Mouse (Mus musculus) liver, embryonic 14.5 days (tissue): ENCODE results near the gene Slc22a14. TPM values are rescaled to one million over a fixed set of nuclear protein-coding genes. Genes with fewer than 3 reads are reported as not detected.

Experiments
- ATAC-seq: fragments of 200-750 bp; cut with Nextera tagmentation; 2 replicates; pipeline ENCODE4 v1.8.0; 2017; ENCODE audit warnings: moderate number of reproducible peaks, mild to moderate bottlenecking, moderate library complexity; ENCODE audit not compliant: insufficient read depth
- DNase-seq, 3 experiments: peaks; one replicate each; pipeline ENCODE4 v3.0.0-alpha.2; 2012 to 2013; ENCODE audit warnings: low read depth in 3 of 3, low spot score in 3 of 3
- H3K27ac ChIP-seq: fragments of 300-500 bp; sonication (generic); 2 replicates; pipeline ENCODE4 v1.5.1; 2014; ENCODE audit warnings: moderate library complexity, mild to moderate bottlenecking, control low read depth, inconsistent platforms
- H3K27me3 ChIP-seq: fragments of 300-500 bp; sonication (generic); 2 replicates; pipeline ENCODE4 v1.6.1; 2014; ENCODE audit warnings: mild to moderate bottlenecking, low read length, moderate library complexity; ENCODE audit not compliant: control insufficient read depth, insufficient read depth
- H3K36me3 ChIP-seq: fragments of 300-500 bp; sonication (generic); replicated peaks from 2 replicates; pipeline ENCODE4 v1.6.1; 2014; ENCODE audit warnings: low read depth; ENCODE audit not compliant: control insufficient read depth, insufficient read depth
- H3K4me1 ChIP-seq, 2 experiments: fragments of 200-500 bp in 1 of 2; fragments of 300-500 bp in 1 of 2; sonication (generic) in 1 of 2; replicated peaks; 2 replicates each; pipeline ENCODE4 v1.6.1; 2012 to 2014; ENCODE audit warnings: antibody characterized with exemption in 1 of 2, inconsistent platforms in 1 of 2, low read length in 1 of 2; ENCODE audit not compliant: control insufficient read depth in 2 of 2, insufficient read depth in 2 of 2
- H3K4me2 ChIP-seq: fragments of 300-500 bp; sonication (generic); 2 replicates; pipeline ENCODE4 v1.6.1; 2014; ENCODE audit warnings: low read depth, mild to moderate bottlenecking, control low read depth, moderate library complexity
- H3K4me3 ChIP-seq, 2 experiments: fragments of 200-500 bp in 1 of 2; fragments of 300-500 bp in 1 of 2; sonication (generic) in 1 of 2; 2 replicates each; pipeline ENCODE4 v1.5.1; 2012 to 2014; ENCODE audit warnings: low read depth in 2 of 2, low read length in 2 of 2, mild to moderate bottlenecking in 2 of 2, control low read depth in 1 of 2, inconsistent platforms in 1 of 2, moderate library complexity in 1 of 2; ENCODE audit not compliant: insufficient read depth in 1 of 2
- H3K9ac ChIP-seq: fragments of 300-500 bp; sonication (generic); replicated peaks from 2 replicates; pipeline ENCODE4 v1.6.1; 2014; ENCODE audit warnings: mild to moderate bottlenecking, control low read depth, moderate library complexity
- H3K9me3 ChIP-seq: fragments of 300-500 bp; sonication (generic); 2 replicates; pipeline ENCODE4 v1.6.1; 2016; ENCODE audit warnings: low read length, mixed read lengths; ENCODE audit not compliant: control insufficient read depth
- CTCF ChIP-seq: IDR thresholded peaks from 2 replicates; pipeline ENCODE4 v1.5.1; 2016; ENCODE audit warnings: antibody characterized with exemption, low read depth, control low read depth
- EP300 ChIP-seq: IDR thresholded peaks from 2 replicates; pipeline ENCODE4 v1.6.1; 2016; ENCODE audit warnings: antibody characterized with exemption, low read depth
- WGBS: fragments of 180-500 bp; shearing (Covaris S2); extraction: QIAGEN DNeasy Blood & Tissue Kit; methylation state at CpG from one replicate; pipeline ENCODE4 v1.1.7; 2014; ENCODE audit not compliant: insufficient replicate concordance; 5-methylcytosine and 5-hydroxymethylcytosine counted together
- polyA plus RNA-seq, 2 experiments: library from polyadenylated mRNA; depleted of rRNA in 1 of 2; stranded (reverse) in 1 of 2; unstranded in 1 of 2; fragments of >200 nt; fragmentation: Nextera tagmentation in 1 of 2; extraction: Ambion mirVana in 1 of 2; gene quantifications; 2 replicates each; pipeline versions ENCODE4 v1.2.1 to v1.2.3; 2012 to 2014

Slc22a14 gene
- polyA plus RNA-seq, 2 experiments = not detected

DNA sequence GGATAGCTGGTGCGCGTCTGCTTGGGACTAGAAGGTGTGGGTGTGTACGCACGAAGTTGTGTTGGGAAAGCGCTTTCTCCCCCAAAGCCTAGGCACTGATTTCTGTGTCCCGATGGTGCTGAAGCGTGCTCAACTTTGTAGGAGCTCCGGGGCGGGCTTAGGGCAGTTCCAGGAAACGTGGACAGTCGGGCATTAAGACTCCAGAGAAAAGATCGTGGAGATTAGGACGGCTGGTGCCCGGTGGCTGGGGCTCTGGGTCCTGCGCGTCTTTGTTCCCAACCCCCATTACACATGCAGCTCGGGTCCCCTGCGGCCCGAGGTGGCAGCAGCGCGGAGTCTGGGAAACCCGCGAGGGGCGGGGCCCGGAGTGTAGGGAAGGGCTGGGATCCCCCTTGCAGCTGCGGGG, 37.9 kb upstream of the Slc22a14 start:
- Histone ChIP-seq H3K4me3 (peak overlapping the region; percentile 67 to 72), H3K27ac (no peak overlapping the region), H3K4me1 (peaks cover 0 to 5% of the 10 kb centered on the region in 2 experiments; a peak in 1 of 4 replicates), H3K9ac (no peak overlapping the region), H3K9me3 (no peaks in the 10 kb centered on the region), H3K36me3 (no peaks in the 10 kb centered on the region), H3K4me2 (peak overlapping the region; percentile 65), H3K27me3 (peaks cover 27% of the 10 kb centered on the region)
- 1% methylated on average over 26 of the region's 26 CpGs for WGBS
- ATAC-seq (no peak), DNase-seq (no peak)
- no peak for TF ChIP-seq EP300

DNA sequence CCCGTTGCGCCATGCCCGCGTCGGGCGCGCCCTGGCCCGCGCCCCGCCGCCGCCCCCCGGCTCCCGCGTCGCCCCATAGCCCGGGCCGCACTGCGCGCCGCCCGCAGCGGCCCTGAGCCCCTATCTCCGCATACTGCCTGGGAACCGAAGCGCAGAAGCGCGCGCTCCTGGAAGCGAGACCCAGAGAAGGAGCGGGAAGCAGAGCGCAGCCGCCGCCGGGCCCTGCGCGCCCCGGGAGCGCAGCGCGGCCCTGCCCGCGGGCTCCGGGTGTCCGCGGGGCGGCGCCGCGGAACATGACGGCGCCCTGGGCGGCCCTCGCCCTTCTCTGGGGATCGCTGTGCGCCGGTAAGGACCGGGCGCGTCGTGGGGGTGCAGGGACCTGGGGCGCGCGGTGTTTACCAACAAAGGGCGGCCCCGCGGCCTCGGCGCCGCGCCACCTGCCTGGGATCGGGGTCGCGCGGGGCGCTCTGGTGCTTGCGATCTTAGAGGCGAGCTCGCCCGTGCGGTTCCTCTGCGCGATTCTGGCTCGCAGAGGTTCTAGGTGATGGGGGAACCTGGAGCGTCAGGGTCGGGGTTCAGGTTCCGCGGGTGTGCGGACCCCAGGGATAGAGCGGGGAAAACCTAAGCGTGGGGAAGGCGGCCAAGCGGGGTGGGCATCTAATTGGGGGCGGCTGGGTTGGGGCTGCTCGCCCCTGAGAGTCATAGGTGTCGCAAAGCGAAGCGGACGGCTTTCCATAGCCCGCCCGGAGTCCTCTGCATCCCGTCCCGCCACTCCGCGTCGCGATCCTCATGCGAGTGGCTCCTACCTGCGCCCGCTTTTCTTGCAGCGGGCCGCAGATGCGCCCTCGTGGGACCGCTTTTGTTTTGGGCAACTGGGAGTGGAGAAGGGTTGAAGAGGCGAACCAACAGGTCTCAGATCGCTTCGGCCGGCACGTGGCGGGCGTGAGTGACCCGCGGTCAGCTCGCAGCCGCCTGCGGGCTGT, 37.2 kb upstream of the Slc22a14 start:
- ATAC-seq (peak; percentile 61), DNase-seq (no peak)
- WGBS = under 1% methylated on average over 127 of the region's 127 CpGs
- H3K36me3 ChIP-seq = no peaks in the 10 kb centered on the region
- peak overlapping the region; percentile 67 to 72 for H3K4me3 ChIP-seq
- peak overlapping the region; percentile 65 for H3K4me2 ChIP-seq
- H3K27me3 ChIP-seq = peaks cover 27% of the 10 kb centered on the region
- H3K27ac ChIP-seq = no peak overlapping the region
- H3K9ac ChIP-seq = peak overlapping the region; percentile 46
- H3K9me3 ChIP-seq = no peaks in the 10 kb centered on the region
- peaks cover 0 to 5% of the 10 kb centered on the region in 2 experiments; a peak in 1 of 4 replicates for H3K4me1 ChIP-seq
- no peak for TF ChIP-seq CTCF
- no peak for TF ChIP-seq EP300

DNA sequence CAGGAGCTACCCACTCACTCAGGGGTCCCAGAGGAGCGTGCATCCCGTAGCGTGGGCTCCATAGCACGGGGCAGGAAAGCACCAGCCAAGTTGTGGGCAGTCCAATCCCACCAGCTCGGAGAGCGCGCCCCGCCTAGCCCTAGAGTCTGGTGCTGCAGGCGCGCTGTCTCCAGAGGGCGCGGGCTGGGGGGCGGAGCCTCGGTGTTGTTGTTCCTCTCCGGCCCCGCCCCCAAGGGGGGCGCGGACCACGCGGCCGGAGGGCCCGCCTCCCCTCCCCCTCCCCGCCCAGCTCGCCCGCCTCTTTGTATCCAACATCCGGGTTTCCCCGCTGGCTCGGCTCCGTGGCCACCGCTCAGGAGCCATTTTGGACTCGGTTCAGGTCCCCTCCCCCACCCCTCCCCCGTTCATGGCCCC, 36.5 kb upstream of the Slc22a14 start, which contains the start of gene Acvr2b:
TSS of gene Acvr2b (plus strand) at position 318 of the 414 bp plus-strand sequence.
- Histone ChIP-seq H3K27ac (no peak within 1 kb of the TSS), H3K36me3 (no peaks in the 10 kb centered on the region), H3K4me1 (peaks cover 0 to 5% of the 10 kb centered on the region in 2 experiments; a peak in 1 of 4 replicates), H3K27me3 (peaks cover 27% of the 10 kb centered on the region), H3K4me3 (peak within 1 kb of the TSS; percentile 67 to 72), H3K4me2 (peak within 1 kb of the TSS; percentile 65), H3K9ac (peak within 1 kb of the TSS; percentile 46), H3K9me3 (no peaks in the 10 kb centered on the region)
- 1% methylated on average over 30 of the region's 32 CpGs for WGBS
- DNase-seq = peak; percentile 62 to 68 (median 68)
- peak; percentile 88 for ATAC-seq
- TF ChIP-seq EP300 (no peak), CTCF (peak; percentile 55)

DNA sequence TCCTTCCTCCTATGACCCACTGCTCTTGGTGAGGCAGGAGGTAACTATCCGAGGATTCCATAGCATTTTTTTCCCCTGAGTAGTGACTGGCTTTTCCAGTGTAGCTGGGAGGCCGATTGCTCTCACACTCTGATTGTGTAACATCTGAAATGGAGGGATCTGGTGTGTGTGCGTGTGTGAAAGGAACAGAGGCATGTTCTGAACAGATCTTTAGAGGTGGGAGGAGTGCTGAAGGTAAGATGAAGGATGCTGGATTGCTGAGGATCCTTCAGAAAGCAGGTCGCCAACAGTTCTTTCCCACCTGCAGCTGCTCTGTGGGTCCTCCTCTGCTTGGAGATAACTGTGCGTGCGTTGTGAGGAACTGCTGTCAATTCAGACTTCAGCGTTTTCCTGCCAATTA, 36.0 kb upstream of the Slc22a14 start:
- no peak for DNase-seq
- Histone ChIP-seq H3K4me2 (peak overlapping the region; percentile 65), H3K4me3 (peak overlapping the region; percentile 53 to 67), H3K9ac (no peak overlapping the region), H3K27me3 (peaks cover 27% of the 10 kb centered on the region), H3K9me3 (no peaks in the 10 kb centered on the region), H3K36me3 (no peaks in the 10 kb centered on the region), H3K4me1 (peaks cover 0 to 5% of the 10 kb centered on the region in 2 experiments; a peak in 1 of 4 replicates), H3K27ac (no peak overlapping the region)
- no peak; the same call in 1 of the 2 replicates for ATAC-seq
- TF ChIP-seq EP300 (no peak), CTCF (no peak)
- 1% methylated on average over 7 of the region's 7 CpGs for WGBS

DNA sequence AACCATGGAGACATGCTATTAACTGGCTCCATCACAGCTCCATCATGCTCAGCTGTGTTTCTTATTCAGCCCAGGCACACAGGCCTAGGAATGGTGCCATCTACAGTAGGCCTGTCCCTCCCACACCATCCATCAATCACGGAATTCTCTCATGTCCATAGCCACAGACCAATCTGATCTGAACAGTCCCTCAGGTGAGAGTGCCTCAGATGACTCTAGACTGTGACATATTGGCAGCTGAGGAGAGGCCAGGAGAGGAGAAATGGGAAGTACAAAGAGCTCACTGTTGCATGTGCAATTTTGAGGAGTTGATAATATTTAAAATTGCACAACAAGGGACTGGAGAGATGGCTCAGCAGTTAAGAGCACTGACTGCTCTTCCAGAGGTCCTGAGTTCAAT, 29.5 kb upstream of the Slc22a14 start:
- Histone ChIP-seq H3K4me2 (no peak overlapping the region), H3K4me3 (no peak overlapping the region), H3K36me3 (no peaks in the 10 kb centered on the region), H3K27ac (no peak overlapping the region), H3K9me3 (no peaks in the 10 kb centered on the region), H3K9ac (no peak overlapping the region), H3K27me3 (no peaks in the 10 kb centered on the region; the same call in 1 of the 2 replicates), H3K4me1 (no peaks in the 10 kb centered on the region)
- TF ChIP-seq EP300 = no peak
- TF ChIP-seq CTCF = no peak
- ATAC-seq = no peak
- DNase-seq = no peak
- 55% methylated on average over 1 of the region's 1 CpGs for WGBS
